Mouse (Mus musculus) gastrocnemius, postnatal 36 days (tissue): ENCODE measurements at regions not wholly inside any gene's neighbourhood (a gene's known extent, or its start where the extent isn't known, plus 50 kb on each side); places are given as distances from the start of the nearest gene placed in this dataset.

ENCODE experiments used
- DNase-seq, 2 experiments: peaks; one replicate each; pipeline ENCODE4 v3.0.0; 2022
- intact Hi-C: fragments of 180-260 bp; cut with DNase I; formaldehyde crosslinking; loops from one replicate; pipeline ENCODE4 v1.15.1; 2025

DNA sequence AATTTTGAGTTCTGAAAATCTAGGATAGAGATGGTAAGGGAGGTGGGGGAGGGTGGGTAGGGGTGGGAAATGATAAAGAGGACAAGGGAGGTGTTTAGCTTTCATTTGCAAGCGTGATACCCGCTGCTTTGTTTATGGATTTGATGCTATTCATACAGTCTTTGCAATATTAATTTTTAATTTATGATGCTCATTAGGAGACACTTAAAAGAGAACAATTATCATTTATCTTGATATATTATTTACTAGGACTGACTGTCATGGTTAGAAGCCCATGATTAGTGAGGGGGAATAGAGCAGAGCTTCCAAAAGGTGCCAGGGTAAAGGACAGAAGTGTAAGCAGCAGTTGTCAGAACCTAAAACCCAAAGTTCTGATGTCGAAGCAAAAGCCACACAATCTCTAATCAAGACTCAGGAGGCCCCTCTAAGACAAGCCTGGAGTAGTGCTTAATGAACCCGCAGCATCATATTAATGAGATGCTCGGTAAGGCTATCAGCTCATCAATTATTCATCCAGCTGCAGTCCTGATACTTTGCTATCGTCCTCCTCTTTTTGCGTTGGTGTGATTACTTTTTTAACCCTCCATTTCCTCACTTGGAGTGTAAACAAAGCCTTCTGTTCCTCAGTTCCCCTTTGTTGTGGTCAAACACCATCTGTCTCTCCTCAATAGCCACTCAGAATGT, 115.8 kb upstream of the Etaa1 start:
- intact Hi-C loops: no loop called here
- DNase-seq: no peak

DNA sequence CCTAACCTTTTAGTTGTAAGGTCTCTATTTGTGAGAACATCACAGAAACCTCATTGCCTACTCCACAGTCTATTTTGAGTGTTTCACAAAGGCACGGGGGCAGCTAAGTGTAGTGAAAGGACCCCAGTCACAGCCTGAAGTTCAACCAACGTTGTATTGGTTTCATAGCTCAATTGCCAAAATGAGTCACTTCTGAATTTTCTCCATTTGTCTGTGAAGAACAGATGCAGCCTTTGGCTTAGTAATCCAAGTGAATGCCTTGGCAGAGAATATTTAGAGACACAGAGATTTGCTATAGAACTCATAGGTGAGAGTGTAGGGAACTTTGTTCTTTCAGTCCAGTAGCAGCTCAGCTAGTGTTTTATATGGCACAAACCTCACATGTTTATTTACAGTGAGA, 114.4 kb upstream of the Etaa1 start:
- no peak for DNase-seq
- intact Hi-C loops: no loop called here

GRCm38 (mm10) chr11:18067676-18068075, 114.0 kb upstream of the Etaa1 start:
- no peak for DNase-seq
- intact Hi-C loops: no loop called here

GRCm38 (mm10) chr11:18041589-18041988, 87.9 kb upstream of the Etaa1 start:
- intact Hi-C loops: no loop called here
- DNase-seq: no peak

DNA sequence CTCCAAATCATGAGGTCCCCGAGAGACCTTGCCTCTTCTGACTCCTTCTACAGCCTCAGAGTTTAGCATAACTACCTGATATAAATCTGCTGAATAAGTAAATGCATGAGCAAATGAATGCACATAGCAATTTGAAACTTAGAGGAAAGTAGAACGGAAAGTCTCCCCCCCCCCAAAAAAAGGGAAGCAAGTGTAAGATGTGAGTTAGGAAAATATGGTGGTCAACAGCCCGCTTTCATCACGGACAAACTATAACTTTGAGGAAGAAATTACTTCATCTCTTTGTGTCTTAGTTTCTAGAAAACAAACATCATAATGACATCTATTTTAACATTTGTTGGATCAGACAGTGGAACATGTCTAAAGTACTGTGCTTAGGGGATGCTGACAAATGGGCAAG, 77.4 kb upstream of the Etaa1 start:
- intact Hi-C loops: no loop called here
- DNase-seq: no peak

GRCm38 (mm10) chr11:18022065-18022464, 68.4 kb upstream of the Etaa1 start:
- intact Hi-C loops: no loop called here
- no peak for DNase-seq

GRCm38 (mm10) chr11:18015239-18015638, 61.6 kb upstream of the Etaa1 start:
- no peak for DNase-seq
- intact Hi-C loops: no loop called here

DNA sequence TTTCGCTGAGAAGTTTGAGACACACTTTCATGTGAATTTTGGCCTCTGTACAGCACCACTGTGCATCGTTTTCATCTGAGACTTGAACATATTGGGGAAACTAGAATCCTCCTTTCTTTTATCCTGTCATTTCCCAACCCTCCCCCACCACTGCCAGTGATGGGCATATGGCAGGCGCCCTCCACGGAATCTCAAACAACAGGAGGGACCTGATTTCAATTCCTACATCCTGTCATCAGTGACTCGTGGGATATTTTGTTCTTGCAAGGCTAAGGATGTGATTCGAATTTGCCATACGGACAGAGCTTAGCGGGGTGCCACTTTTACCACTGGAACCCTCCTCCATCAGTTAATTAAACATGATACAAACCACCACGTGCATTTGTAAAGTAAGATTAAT, 60.9 kb upstream of the Etaa1 start:
- intact Hi-C loops: no loop called here
- DNase-seq: no peak

DNA sequence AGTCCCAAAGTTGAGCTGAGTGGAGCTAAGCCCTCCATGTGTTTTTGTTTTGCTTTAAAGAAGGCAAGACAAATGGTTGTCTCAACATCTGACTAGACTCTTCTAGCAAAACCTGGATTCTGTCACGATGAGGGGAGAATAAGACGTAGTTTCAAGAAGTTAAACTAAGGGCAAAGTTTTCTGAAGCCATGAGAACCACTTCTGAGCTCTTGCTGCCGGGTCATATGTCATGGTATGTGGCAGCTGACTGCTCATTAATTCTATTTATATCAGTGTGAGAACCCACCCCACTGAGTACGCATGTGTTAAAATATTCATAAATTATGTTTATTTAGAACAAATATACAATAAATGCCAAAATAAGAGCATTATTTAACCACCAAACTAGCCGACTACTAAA, 58.4 kb upstream of the Etaa1 start:
- intact Hi-C loops: no loop called here
- no peak for DNase-seq

DNA sequence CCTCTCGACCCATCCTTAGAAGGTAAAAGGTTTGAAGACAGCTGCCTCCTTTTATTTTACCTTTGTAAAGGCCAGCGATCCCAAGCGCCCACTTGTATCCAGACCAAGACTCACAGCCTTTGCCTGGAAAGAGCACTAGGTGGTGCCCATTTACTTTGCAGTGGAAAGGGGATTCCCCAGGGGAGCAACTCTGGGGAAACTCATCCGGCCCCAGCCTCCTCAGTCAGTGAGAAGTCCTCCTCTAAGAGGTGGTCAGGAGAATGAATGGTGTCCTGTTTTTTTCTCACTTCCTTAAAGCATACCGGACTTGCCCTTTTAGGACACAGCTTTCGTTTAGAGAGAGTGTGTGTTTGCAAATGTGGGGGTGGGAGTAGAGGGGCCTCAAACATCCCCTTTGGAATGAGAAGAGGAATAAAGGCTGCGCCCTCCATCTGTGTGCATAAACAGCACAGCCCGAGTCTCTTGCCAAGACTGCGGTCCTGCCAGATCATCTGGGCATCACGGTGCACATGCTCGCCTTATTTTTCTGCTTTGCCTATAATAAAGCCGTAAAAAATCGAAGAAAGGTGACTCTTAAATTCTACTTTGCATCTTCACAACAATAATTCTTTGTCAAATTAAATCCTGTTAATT, 57.5 kb upstream of the Etaa1 start:
- intact Hi-C loops: no loop called here
- peak in 1 of 2 experiments; percentile 13 for DNase-seq

GRCm38 (mm10) chr11:18008140-18008539, 54.5 kb upstream of the Etaa1 start:
- DNase-seq: no peak
- intact Hi-C loops: no loop called here
